ENCODE assay signal across 19 mouse cellular contexts in the genomic region with DNA sequence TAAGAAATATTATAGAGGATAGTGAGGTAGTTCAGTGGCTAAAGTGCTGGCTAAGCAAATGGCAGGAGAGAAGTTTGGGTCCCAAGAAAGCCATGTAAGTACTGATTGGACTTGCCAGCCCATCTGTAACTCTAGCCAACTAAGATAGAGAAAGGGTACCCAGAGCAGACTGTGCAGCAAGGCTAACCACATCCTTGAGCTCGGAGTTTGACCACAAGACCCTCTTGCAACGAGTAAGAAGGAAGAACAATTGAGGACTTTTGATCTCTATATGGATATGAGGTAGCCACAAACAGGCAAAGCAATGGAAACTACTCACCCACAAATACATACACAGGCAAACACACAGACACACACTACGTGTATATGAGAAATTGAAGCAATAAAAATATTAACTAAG.
DNase-seq lines count a peak whose midpoint lies in the region; ATAC-seq lines count a peak whose summit lies in the region.
"Had no signal": no experiment of that assay in that cellular context is flagged by ENCODE, and none has a peak within 500 bp of the region (broad histone marks: within the 10 kb centered on the region; RNA-seq: fewer than 3 reads in every experiment).

No protein-coding gene starts in this region.

- no peak overlapping the region for H3K27ac ChIP-seq in heart, embryonic 10.5 days
- H3K27ac ChIP-seq: embryonic facial prominence, embryonic 10.5 days; embryonic facial prominence, embryonic 12.5 days; forebrain, embryonic 13.5 days; forebrain, embryonic 15.5 days had no signal

- H3K9me3 ChIP-seq in heart, embryonic 10.5 days = no peaks in the 10 kb centered on the region
- H3K9me3 ChIP-seq: embryonic facial prominence, embryonic 10.5 days; embryonic facial prominence, embryonic 12.5 days; forebrain, embryonic 13.5 days; forebrain, embryonic 15.5 days had no signal

- H3K4me3 ChIP-seq in heart, embryonic 10.5 days = no peak overlapping the region
- H3K4me3 ChIP-seq: embryonic facial prominence, embryonic 10.5 days; embryonic facial prominence, embryonic 12.5 days; forebrain, embryonic 13.5 days; forebrain, embryonic 15.5 days had no signal

- 86% methylated on average over 3 of the region's 3 CpGs for WGBS in heart, embryonic 10.5 days

- H3K36me3 ChIP-seq in heart, embryonic 10.5 days = no peaks in the 10 kb centered on the region
- H3K36me3 ChIP-seq: embryonic facial prominence, embryonic 10.5 days; embryonic facial prominence, embryonic 12.5 days; forebrain, embryonic 15.5 days had no signal

- DNase-seq in 416B (ENCODE audit: low read depth) = peak; percentile 91
- DNase-seq in heart, embryonic 10.5 days (ENCODE audit: low spot score) = no peak
- no peak for DNase-seq in kidney, postnatal 36 days
- DNase-seq: adrenal gland, adult 2 months; adrenal gland, postnatal 10 days; adrenal gland, postnatal 25 days; cerebellum, adult 11 months; cerebellum, adult 18-20 months; cerebellum, adult 8-10 months; cerebellum, adult 9-11 months; cerebellum, postnatal 14 days; cerebellum, postnatal 36 days; forebrain, postnatal 0 days had no signal

- ATAC-seq in granulocyte monocyte progenitor cell, adult 5-6 weeks (replicated peaks; ENCODE audit: poor library complexity, severe bottlenecking) = peak; percentile 30; the same call in 1 of the 2 replicates
- ATAC-seq in megakaryocyte progenitor cell, adult 5-6 weeks (replicated peaks; ENCODE audit: poor library complexity) = peak; percentile 66
- ATAC-seq: forebrain, embryonic 13.5 days; forebrain, embryonic 15.5 days; forebrain, postnatal 0 days had no signal

- no peaks in the 10 kb centered on the region for H3K4me1 ChIP-seq in heart, embryonic 10.5 days
- H3K4me1 ChIP-seq: embryonic facial prominence, embryonic 10.5 days; embryonic facial prominence, embryonic 12.5 days; forebrain, embryonic 13.5 days; forebrain, embryonic 15.5 days had no signal

- H3K27me3 ChIP-seq in heart, embryonic 10.5 days (ENCODE audit: insufficient read depth, poor library complexity, severe bottlenecking) = no peaks in the 10 kb centered on the region
- H3K27me3 ChIP-seq: embryonic facial prominence, embryonic 12.5 days; forebrain, embryonic 13.5 days; forebrain, embryonic 15.5 days had no signal
